Mouse (Mus musculus) neural tube, embryonic 14.5 days (tissue): ENCODE data around the gene Pcsk2. TPM values are rescaled to one million over a fixed set of nuclear protein-coding genes. Genes with fewer than 3 reads are reported as not detected.
A peak's percentile ranks its signal among the peaks of the same experiment; 100 is the strongest.

Experiments
- ATAC-seq: fragments of 200-750 bp; cut with Nextera tagmentation; 2 replicates; pipeline ENCODE4 v1.8.0; 2017; ENCODE audit warnings: low read depth, mild to moderate bottlenecking, moderate TSS enrichment, moderate library complexity
- H3K27ac ChIP-seq: fragments of 300-500 bp; sonication (generic); 2 replicates; pipeline ENCODE4 v1.5.1; 2014; ENCODE audit warnings: low read depth, mild to moderate bottlenecking, control low read depth, low read length, moderate library complexity, mixed read lengths
- H3K27me3 ChIP-seq: fragments of 300-500 bp; sonication (generic); 2 replicates; pipeline ENCODE4 v1.6.1; 2014; ENCODE audit warnings: low read length; ENCODE audit not compliant: control insufficient read depth, insufficient read depth
- H3K36me3 ChIP-seq: fragments of 300-500 bp; sonication (generic); 2 replicates; pipeline ENCODE4 v1.6.1; 2014; ENCODE audit warnings: low read length, mixed read lengths; ENCODE audit not compliant: control insufficient read depth, insufficient read depth
- H3K4me1 ChIP-seq: fragments of 300-500 bp; sonication (generic); 2 replicates; pipeline ENCODE4 v1.6.1; 2014; ENCODE audit warnings: low read length; ENCODE audit not compliant: control insufficient read depth, insufficient read depth
- H3K4me2 ChIP-seq: fragments of 300-500 bp; sonication (generic); 2 replicates; pipeline ENCODE4 v1.6.1; 2014; ENCODE audit warnings: mild to moderate bottlenecking, low read depth, low read length, control low read depth
- H3K4me3 ChIP-seq: fragments of 300-500 bp; sonication (generic); 2 replicates; pipeline ENCODE4 v1.5.1; 2014; ENCODE audit warnings: low read depth, low read length, control low read depth, mixed read lengths
- H3K9ac ChIP-seq: fragments of 300-500 bp; sonication (generic); replicated peaks from 2 replicates; pipeline ENCODE4 v1.6.1; 2014; ENCODE audit warnings: low read depth, mild to moderate bottlenecking, control low read depth, low read length, mixed read lengths
- H3K9me3 ChIP-seq: fragments of 300-500 bp; sonication (generic); 2 replicates; pipeline ENCODE4 v1.6.1; 2016; ENCODE audit warnings: low read length; ENCODE audit not compliant: control insufficient read depth
- WGBS: fragments of 180-500 bp; shearing (Covaris S2); extraction: QIAGEN DNeasy Blood & Tissue Kit; methylation state at CpG from one replicate; pipeline ENCODE4 v1.1.7; 2014; 5-methylcytosine and 5-hydroxymethylcytosine counted together
- polyA plus RNA-seq: library from polyadenylated mRNA; unstranded; fragments of >200 nt; fragmentation: Nextera tagmentation; extraction: Ambion mirVana; gene quantifications from 2 replicates; pipeline ENCODE4 v1.2.1, GENCODE M21; 2014

Gene Pcsk2
- polyA plus RNA-seq, 1 experiment from 2014 or later, result 37.4 TPM

DNA sequence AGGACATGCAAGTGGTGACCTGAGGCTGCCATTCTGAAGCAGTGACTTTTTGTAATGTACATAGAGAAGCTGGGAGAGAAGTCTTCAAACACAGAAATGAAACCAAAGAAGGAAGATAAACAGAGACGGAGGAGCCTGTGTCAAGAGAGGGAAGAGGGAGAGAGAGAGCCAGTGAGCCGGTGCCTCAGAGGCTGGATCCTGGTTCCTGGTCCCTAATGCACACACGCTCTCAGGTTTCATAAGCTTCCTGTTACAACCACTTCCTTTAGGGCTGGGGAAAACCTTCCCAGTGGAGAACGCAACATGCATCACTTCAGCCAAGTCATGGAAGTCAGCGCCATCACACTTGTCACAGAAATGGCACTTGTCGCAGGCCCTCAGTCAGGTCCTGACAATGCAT is 288.1 kb downstream of the Pcsk2 start:
- no peaks in the 10 kb centered on the region for H3K36me3 ChIP-seq
- WGBS, result 79% methylated on average over 6 of the region's 6 CpGs

DNA sequence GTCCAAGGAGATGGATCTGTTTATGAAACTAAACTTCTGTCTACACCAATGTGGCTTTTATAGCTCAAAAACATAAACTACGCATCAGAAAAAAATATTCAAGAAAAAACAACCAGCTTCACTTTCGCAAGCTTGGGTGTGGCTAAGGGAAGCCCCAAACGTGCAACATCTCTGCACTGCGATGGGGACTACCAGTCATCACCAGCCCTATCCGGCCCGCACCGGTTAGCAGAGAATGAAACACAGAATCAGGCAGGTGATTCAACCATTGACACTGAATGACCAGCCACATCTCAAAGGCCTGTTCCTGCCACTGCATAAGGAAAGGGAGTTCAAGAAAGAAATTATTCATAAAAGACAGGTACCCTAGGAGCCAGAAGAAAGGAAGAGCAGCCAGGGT is 289.9 kb downstream of the Pcsk2 start:
- Histone ChIP-seq H3K9ac (no peak overlapping the region), H3K9me3 (no peaks in the 10 kb centered on the region), H3K4me3 (no peak overlapping the region), H3K27me3 (no peaks in the 10 kb centered on the region), H3K36me3 (no peaks in the 10 kb centered on the region), H3K27ac (no peak overlapping the region), H3K4me2 (no peak overlapping the region), H3K4me1 (0 out of 2 replicates have a peak, but pooled peaks cover 2% of the 10 kb centered on the region)
- no peak for ATAC-seq
- WGBS, result 87% methylated on average over 7 of the region's 7 CpGs

More for the DNA sequence above, 288.1 kb downstream of the Pcsk2 start:
- Histone ChIP-seq H3K27me3 (no peaks in the 10 kb centered on the region), H3K4me3 (no peak overlapping the region), H3K4me2 (no peak overlapping the region), H3K4me1 (0 out of 2 replicates have a peak, but pooled peaks cover 2% of the 10 kb centered on the region), H3K27ac (no peak overlapping the region), H3K9me3 (no peaks in the 10 kb centered on the region), H3K9ac (no peak overlapping the region)
- ATAC-seq, result no peak

DNA sequence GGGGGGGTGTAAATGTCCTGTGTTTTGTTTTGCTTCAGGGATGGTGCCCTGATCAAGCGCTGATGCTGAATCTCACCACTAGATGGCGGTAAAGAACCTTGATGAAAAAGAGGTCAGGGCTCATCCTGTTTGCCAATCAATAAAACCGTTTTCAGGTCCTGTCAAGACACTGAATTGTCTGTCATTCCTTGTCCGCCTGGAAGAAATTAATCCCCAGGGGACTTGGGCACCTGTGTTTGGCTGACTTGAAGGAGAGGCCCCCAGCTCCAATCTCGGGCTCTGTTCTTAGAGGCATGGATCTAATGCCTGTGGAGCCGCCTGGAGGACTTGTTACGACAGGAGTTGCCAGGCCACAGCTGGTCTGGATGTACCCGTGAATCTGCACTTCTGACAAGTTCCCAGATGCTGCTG is 291.3 kb downstream of the Pcsk2 start:
- Histone ChIP-seq H3K27me3 (no peaks in the 10 kb centered on the region), H3K9ac (no peak overlapping the region), H3K4me1 (0 out of 2 replicates have a peak, but pooled peaks cover 2% of the 10 kb centered on the region), H3K4me3 (0 out of 2 replicates have a peak overlapping the region, but pooled peaks have one; percentile 6), H3K4me2 (peak overlapping the region; percentile 44), H3K27ac (no peak overlapping the region), H3K9me3 (no peaks in the 10 kb centered on the region), H3K36me3 (no peaks in the 10 kb centered on the region)
- ATAC-seq, result peak; percentile 80
- under 1% methylated on average over 8 of the region's 8 CpGs for WGBS

DNA sequence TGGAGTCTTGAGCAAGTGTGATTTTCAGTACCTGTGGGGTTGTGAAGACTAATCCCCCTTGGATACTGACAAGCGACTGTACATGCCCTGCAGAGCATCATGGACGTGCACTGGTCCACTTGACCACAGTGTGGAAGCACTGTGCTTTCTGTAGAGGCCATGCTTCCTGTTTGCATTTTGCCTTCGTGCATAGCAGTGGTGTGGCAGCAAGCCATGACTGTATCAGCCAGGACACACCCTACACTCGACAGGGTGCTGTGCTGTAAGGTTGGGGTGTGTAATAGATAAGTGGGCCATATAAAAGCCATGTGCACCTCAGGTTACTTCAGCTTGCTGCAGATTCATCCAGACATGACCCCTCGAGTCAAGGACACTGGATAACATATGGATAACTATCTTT is 292.7 kb downstream of the Pcsk2 start:
- H3K9me3 ChIP-seq, result no peaks in the 10 kb centered on the region
- H3K4me3 ChIP-seq, result no peak overlapping the region
- H3K9ac ChIP-seq, result no peak overlapping the region
- H3K27ac ChIP-seq, result no peak overlapping the region
- no peak overlapping the region for H3K4me2 ChIP-seq
- H3K27me3 ChIP-seq, result no peaks in the 10 kb centered on the region
- WGBS, result 74% methylated on average over 5 of the region's 5 CpGs
- no peak for ATAC-seq
- H3K36me3 ChIP-seq, result no peaks in the 10 kb centered on the region
- 0 out of 2 replicates have a peak, but pooled peaks cover 2% of the 10 kb centered on the region for H3K4me1 ChIP-seq

DNA sequence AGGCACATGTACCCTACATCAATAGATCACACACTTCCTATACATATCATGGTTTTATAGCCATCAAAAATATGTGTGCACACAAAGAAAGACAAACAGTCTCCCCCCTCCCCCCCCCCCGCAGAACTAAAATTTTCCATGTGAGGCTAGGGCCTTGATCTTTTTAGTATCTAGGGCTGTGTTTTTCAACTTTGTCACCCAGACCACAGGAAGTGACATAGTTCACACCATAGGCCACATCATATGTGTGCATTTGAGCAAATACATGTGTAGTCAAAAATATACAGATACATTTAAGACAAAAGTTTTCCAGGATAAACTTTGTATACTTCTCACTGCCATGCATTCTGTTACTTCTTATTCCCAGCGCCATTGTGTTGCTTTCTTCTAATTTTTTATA is 293.5 kb downstream of the Pcsk2 start:
- Histone ChIP-seq H3K27ac (no peak overlapping the region), H3K9me3 (no peaks in the 10 kb centered on the region), H3K4me1 (0 out of 2 replicates have a peak, but pooled peaks cover 2% of the 10 kb centered on the region), H3K9ac (no peak overlapping the region), H3K36me3 (no peaks in the 10 kb centered on the region), H3K4me3 (no peak overlapping the region), H3K27me3 (no peaks in the 10 kb centered on the region), H3K4me2 (no peak overlapping the region)
- WGBS, result 91% methylated on average over 2 of the region's 2 CpGs
- no peak for ATAC-seq

DNA sequence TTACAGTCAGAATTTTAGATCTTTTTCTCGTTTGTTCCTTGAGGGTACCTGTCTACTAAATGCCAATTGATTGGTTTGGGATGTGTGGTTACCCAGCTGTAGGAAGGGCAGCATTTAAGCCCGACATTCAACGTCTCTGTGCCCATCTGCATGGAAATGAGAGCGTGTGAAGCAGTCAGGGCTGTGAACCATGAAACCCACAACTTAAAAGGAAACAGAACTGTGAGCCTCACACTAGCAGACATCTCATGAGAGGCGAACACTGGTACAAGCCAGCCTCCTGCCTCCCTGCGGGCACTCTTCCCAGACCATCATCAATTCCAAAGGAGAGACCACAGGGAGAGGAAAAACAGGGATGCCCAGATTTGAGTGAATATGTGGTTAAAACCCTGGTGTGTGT is 294.9 kb downstream of the Pcsk2 start:
- ATAC-seq, result no peak
- H3K4me3 ChIP-seq, result no peak overlapping the region
- 0 out of 2 replicates have a peak, but pooled peaks cover 2% of the 10 kb centered on the region for H3K4me1 ChIP-seq
- WGBS, result 72% methylated on average over 6 of the region's 6 CpGs
- no peak overlapping the region for H3K9ac ChIP-seq
- no peaks in the 10 kb centered on the region for H3K27me3 ChIP-seq
- no peaks in the 10 kb centered on the region for H3K36me3 ChIP-seq
- no peaks in the 10 kb centered on the region for H3K9me3 ChIP-seq
- no peak overlapping the region for H3K27ac ChIP-seq
- no peak overlapping the region for H3K4me2 ChIP-seq

DNA sequence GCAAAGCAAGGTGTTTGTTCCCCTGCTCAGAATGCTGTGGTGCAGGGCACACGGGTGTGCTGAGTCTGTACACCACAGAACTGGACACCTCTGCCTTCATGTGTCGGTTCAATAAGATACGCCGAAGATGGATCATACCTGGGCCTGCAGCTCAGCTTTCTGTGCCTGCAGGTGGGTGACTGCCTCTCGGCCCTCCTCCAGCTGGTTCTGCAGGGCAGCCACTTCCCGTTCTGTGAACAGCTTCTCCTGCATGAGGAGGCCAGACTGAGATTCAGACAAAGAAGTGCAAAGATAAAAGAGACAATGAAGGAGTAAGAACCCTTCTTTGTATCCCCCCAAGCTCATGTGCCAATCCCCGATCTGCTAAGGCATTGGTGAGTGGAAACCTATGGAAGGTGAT is 295.6 kb downstream of the Pcsk2 start:
- H3K4me3 ChIP-seq, result no peak overlapping the region
- WGBS, result 79% methylated on average over 7 of the region's 7 CpGs
- no peak overlapping the region for H3K4me2 ChIP-seq
- H3K9ac ChIP-seq, result no peak overlapping the region
- no peaks in the 10 kb centered on the region for H3K36me3 ChIP-seq
- ATAC-seq, result no peak
- 0 out of 2 replicates have a peak, but pooled peaks cover 2% of the 10 kb centered on the region for H3K4me1 ChIP-seq
- H3K27me3 ChIP-seq, result no peaks in the 10 kb centered on the region
- no peaks in the 10 kb centered on the region for H3K9me3 ChIP-seq
- H3K27ac ChIP-seq, result no peak overlapping the region

DNA sequence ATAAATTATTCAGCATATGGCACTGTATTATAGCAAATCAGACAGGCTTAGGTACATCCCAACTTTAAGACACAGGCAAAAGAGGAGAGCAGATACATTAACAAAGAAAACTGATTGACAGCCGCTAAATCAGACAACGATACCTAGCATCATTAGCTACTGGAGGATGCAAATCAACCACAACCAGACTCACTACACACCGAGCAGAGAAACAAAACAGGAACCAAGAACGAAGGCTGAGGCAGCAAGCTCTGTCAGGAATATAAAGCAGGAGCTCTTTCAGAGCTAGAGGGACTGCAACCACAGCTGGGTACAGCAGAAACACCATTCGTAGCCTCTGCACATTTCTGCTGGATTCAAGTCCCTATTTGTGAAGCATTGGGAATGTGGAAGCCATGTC is 298.8 kb downstream of the Pcsk2 start:
- no peaks in the 10 kb centered on the region for H3K9me3 ChIP-seq
- no peak for ATAC-seq
- no peak overlapping the region for H3K4me2 ChIP-seq
- H3K27me3 ChIP-seq, result no peaks in the 10 kb centered on the region
- H3K9ac ChIP-seq, result no peak overlapping the region
- H3K27ac ChIP-seq, result no peak overlapping the region
- H3K36me3 ChIP-seq, result no peaks in the 10 kb centered on the region
- H3K4me3 ChIP-seq, result no peak overlapping the region
- no peaks in the 10 kb centered on the region for H3K4me1 ChIP-seq
- WGBS, result 82% methylated on average over 5 of the region's 5 CpGs

DNA sequence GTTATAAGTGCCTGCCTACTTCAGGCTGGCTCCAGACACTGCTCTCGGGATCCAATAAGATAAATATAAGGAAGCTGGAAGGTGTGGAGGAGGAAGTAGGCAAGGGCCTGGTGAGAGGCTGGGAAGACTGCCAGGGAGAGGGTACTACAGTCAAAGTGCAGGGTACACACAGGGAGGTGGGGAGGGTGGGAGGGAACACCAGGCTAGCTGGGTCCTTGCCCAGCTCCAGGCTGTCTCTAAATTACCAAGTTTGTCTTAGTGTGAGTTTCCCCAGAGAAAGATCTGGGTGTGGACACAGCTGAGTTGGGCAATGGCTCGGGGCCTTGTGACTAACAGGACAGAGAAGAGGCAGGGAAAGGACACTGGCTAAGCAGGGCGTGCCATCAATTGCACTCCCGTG is 300.8 kb downstream of the Pcsk2 start:
- Histone ChIP-seq H3K4me2 (no peak overlapping the region), H3K36me3 (no peaks in the 10 kb centered on the region), H3K27me3 (no peaks in the 10 kb centered on the region), H3K4me1 (no peaks in the 10 kb centered on the region), H3K9me3 (no peaks in the 10 kb centered on the region), H3K9ac (no peak overlapping the region), H3K27ac (no peak overlapping the region), H3K4me3 (no peak overlapping the region)
- no peak for ATAC-seq
- WGBS, result 68% methylated on average over 4 of the region's 4 CpGs
